Mouse (Mus musculus) midbrain, embryonic 16.5 days (tissue): ENCODE measurements around the gene Kcnq4. TPM values are rescaled to one million over a fixed set of nuclear protein-coding genes. Genes with fewer than 3 reads are reported as not detected.

ENCODE experiments used
- ATAC-seq: fragments of 200-750 bp; cut with Nextera tagmentation; 2 replicates; pipeline ENCODE4 v1.8.0; 2017; ENCODE audit warnings: moderate TSS enrichment
- H3K27ac ChIP-seq: fragments of 300-500 bp; sonication (generic); 2 replicates; pipeline ENCODE4 v1.5.1; 2014; ENCODE audit warnings: mild to moderate bottlenecking, low read length, mixed read lengths
- H3K27me3 ChIP-seq: fragments of 300-500 bp; sonication (generic); 2 replicates; pipeline ENCODE4 v1.6.1; 2014; ENCODE audit warnings: low read depth, low read length, mixed read lengths; ENCODE audit not compliant: control insufficient read depth, insufficient read depth
- H3K36me3 ChIP-seq: fragments of 300-500 bp; sonication (generic); 2 replicates; pipeline ENCODE4 v1.6.1; 2014; ENCODE audit warnings: mild to moderate bottlenecking, low read length, moderate library complexity, mixed read lengths; ENCODE audit not compliant: control insufficient read depth, insufficient read depth
- H3K4me1 ChIP-seq: fragments of 300-500 bp; sonication (generic); 2 replicates; pipeline ENCODE4 v1.6.1; 2014; ENCODE audit warnings: mild to moderate bottlenecking, low read length, mixed read lengths; ENCODE audit not compliant: control insufficient read depth, insufficient read depth
- H3K4me2 ChIP-seq: fragments of 300-500 bp; sonication (generic); 2 replicates; pipeline ENCODE4 v1.6.1; 2014; ENCODE audit warnings: mild to moderate bottlenecking, low read length, mixed read lengths
- H3K4me3 ChIP-seq: fragments of 300-500 bp; sonication (generic); 2 replicates; pipeline ENCODE4 v1.5.1; 2014; ENCODE audit warnings: low read depth, mild to moderate bottlenecking, low read length, moderate library complexity, mixed read lengths
- H3K9ac ChIP-seq: fragments of 300-500 bp; sonication (generic); 2 replicates; pipeline ENCODE4 v1.6.1; 2014; ENCODE audit warnings: low read depth, low read length, mixed read lengths
- H3K9me3 ChIP-seq: fragments of 300-500 bp; sonication (generic); replicated peaks from 2 replicates; pipeline ENCODE4 v1.6.1; 2014; ENCODE audit warnings: mild to moderate bottlenecking, low read length, mixed read lengths; ENCODE audit not compliant: control insufficient read depth, poor library complexity, severe bottlenecking
- WGBS: fragments of 180-500 bp; shearing (Covaris S2); extraction: QIAGEN DNeasy Blood & Tissue Kit; methylation state at CpG from one replicate; pipeline ENCODE4 v1.1.7; 2014; 5-methylcytosine and 5-hydroxymethylcytosine counted together
- polyA plus RNA-seq: library from polyadenylated mRNA; unstranded; fragments of >200 nt; fragmentation: Nextera tagmentation; extraction: Ambion mirVana; gene quantifications from 2 replicates; pipeline ENCODE4 v1.2.1, GENCODE M21; 2015

Gene Kcnq4
- polyA plus RNA-seq, 1 experiment from 2014 or later = 5.8 TPM

DNA sequence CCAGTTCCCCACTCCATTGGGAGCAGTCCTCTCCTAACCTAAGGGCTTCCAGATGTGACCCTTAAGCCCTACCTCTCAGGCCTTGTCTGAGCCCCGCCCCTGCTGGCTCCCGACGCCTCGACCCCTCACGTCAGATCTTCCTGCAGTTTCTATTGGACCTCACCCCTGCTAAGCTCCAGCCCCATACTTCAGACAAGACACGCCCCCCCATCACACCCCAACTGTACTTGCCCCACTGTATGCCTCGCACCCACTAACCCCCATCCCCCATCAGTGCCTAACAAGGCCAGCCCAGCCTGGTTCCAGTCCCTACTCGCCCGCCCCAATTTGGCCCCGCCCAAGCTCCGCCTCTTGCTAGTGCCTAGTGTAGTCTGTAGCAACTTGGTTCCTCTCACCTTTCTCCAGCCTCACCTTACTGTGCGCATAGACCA, 32.3 kb downstream of the Kcnq4 start:
- H3K4me1 ChIP-seq = 0 out of 2 replicates have a peak, but pooled peaks cover 3% of the 10 kb centered on the region
- no peak overlapping the region for H3K27ac ChIP-seq

DNA sequence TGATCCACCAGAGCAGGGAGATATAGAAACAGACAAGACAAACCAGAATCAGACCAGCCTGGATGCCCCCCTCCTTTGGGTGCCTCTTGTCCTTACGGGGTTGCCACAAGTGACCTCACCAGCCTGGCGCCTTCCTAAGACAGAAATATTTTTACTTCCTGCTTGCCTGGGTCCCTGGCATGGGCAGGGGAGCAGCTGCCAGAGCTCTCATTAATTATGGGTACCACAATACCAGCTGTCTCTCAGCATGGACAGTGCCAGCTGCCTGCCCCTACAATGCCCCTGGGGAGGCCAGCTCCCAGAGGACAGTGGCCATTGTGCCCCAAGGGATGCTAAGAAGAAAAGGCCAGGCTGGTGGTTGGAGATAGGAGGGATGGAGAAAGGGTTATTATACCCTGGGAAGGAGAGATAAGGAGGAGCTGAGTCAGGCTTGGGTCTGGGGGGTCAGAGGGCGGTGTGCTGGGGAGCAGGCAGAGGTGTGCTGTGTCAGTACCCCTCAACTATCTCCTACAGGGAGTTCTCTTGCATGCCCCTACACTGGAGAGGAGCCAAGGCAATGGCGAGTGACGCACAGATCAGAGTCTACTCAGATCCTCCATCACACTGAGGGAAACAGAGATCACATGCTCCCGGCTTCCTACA, 34.4 kb downstream of the Kcnq4 start:
- H3K4me3 ChIP-seq = no peak overlapping the region
- 74% methylated on average over 6 of the region's 6 CpGs for WGBS

More for the DNA sequence above, 32.3 kb downstream of the Kcnq4 start:
- Histone ChIP-seq H3K9me3 (no peaks in the 10 kb centered on the region), H3K27me3 (no peaks in the 10 kb centered on the region; the same call in 1 of the 2 replicates), H3K4me3 (peak overlapping the region; percentile 25), H3K4me2 (peak overlapping the region; percentile 53), H3K36me3 (no peaks in the 10 kb centered on the region), H3K9ac (peak overlapping the region; percentile 6; the same call in 1 of the 2 replicates)
- WGBS = 2% methylated on average over 12 of the region's 12 CpGs
- ATAC-seq = peak; percentile 80

DNA sequence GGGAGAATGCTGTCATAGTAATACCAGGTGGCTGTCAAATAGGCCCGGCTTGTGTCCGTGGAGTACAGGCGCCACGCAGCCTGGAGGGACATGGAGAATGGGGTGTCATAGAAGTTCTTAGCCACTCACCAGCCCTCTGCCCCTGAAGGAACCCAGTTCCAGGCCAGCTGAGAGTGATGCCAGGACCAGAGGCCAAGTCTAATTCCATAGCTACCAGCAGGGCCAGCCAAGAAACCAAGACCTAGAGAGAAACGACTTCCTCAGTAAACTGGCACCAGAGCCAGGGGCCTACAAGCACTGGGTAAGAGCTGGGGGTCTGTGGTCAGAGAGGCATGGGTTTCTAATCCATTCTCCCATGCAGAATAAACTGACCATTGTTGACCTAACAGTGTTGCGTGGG, 35.4 kb downstream of the Kcnq4 start:
- no peaks in the 10 kb centered on the region for H3K36me3 ChIP-seq
- 92% methylated on average over 6 of the region's 6 CpGs for WGBS

More for the DNA sequence above, 34.4 kb downstream of the Kcnq4 start:
- Histone ChIP-seq H3K4me2 (no peak overlapping the region), H3K9ac (no peak overlapping the region), H3K27ac (no peak overlapping the region), H3K36me3 (no peaks in the 10 kb centered on the region), H3K4me1 (0 out of 2 replicates have a peak, but pooled peaks cover 3% of the 10 kb centered on the region), H3K27me3 (no peaks in the 10 kb centered on the region; the same call in 1 of the 2 replicates), H3K9me3 (no peaks in the 10 kb centered on the region)
- no peak for ATAC-seq

DNA sequence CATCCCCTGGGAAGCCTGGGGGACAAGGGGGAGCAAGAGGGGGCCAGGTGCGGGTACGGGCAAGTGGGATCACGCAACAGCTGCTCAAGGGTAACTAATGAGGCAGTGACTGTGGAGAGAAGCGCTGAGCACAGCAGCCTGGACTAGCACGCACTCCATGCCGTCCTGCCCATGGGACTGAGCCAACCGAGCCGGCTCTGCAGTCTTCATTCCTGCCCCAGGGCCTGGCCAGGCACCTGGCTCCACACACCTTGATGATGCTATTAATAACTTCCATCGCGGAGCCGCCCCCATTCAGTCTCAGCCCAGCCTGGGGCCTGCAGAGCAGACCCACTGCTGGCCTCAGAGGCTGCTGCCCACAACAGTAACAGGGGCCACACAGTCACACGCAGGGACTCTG, 36.2 kb downstream of the Kcnq4 start:
- no peak overlapping the region for H3K27ac ChIP-seq
- no peak overlapping the region for H3K4me3 ChIP-seq
- 0 out of 2 replicates have a peak, but pooled peaks cover 3% of the 10 kb centered on the region for H3K4me1 ChIP-seq
- no peak overlapping the region for H3K4me2 ChIP-seq
- H3K9me3 ChIP-seq = no peaks in the 10 kb centered on the region
- no peak overlapping the region for H3K9ac ChIP-seq
- 74% methylated on average over 12 of the region's 12 CpGs for WGBS
- no peaks in the 10 kb centered on the region for H3K36me3 ChIP-seq
- ATAC-seq = no peak
- no peaks in the 10 kb centered on the region for H3K27me3 ChIP-seq

More for the DNA sequence above, 35.4 kb downstream of the Kcnq4 start:
- Histone ChIP-seq H3K9ac (no peak overlapping the region), H3K27ac (no peak overlapping the region), H3K9me3 (no peaks in the 10 kb centered on the region), H3K4me1 (0 out of 2 replicates have a peak, but pooled peaks cover 3% of the 10 kb centered on the region), H3K27me3 (no peaks in the 10 kb centered on the region), H3K4me3 (no peak overlapping the region), H3K4me2 (no peak overlapping the region)
- no peak for ATAC-seq

DNA sequence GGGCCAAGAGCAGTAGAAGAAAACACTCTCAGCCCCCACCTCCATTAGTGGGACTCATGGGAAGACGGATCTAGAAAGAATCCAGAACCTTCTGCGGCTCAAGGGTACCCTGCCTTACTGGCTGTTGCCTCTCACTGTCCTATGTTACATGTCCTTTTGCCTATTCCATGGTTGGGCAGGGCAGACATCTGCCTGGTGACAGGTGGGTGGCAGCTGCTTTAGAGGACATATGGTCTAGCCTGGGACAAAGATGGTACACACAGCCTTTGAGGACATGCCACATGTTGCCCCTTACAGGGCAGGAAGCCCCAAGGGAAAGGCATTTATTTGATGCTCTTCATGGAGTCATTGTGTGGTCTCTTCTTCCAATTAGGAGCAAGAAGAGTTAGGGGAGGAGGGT, 45.9 kb downstream of the Kcnq4 start:
- Histone ChIP-seq H3K4me2 (no peak overlapping the region), H3K4me1 (no peaks in the 10 kb centered on the region), H3K36me3 (no peaks in the 10 kb centered on the region), H3K27ac (no peak overlapping the region), H3K4me3 (no peak overlapping the region), H3K9me3 (no peaks in the 10 kb centered on the region), H3K27me3 (peaks cover 20% of the 10 kb centered on the region), H3K9ac (no peak overlapping the region)
- 83% methylated on average over 2 of the region's 2 CpGs for WGBS
- no peak for ATAC-seq

DNA sequence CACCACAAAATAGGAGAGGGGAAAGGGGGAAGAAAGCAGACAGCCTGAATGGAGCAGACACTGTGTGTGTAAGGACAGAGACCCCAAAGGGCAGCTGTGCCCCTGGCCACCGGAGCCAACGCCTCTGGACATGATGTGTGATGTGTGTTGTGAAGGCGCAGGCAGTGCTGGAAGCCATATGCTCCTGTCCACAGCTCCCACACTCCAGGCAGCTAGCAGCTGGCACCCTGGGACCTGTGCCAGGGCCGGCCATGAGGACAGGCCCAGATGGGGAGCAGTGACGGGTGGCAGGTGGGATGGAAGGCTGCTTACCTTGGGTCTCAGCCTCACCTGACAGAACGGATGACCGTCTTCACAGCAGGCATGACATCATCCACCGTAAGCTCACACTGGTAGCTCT, 46.4 kb downstream of the Kcnq4 start:
- ATAC-seq = no peak
- no peaks in the 10 kb centered on the region for H3K36me3 ChIP-seq
- peaks cover 23% of the 10 kb centered on the region for H3K27me3 ChIP-seq
- no peak overlapping the region for H3K27ac ChIP-seq
- no peak overlapping the region for H3K9ac ChIP-seq
- no peaks in the 10 kb centered on the region for H3K9me3 ChIP-seq
- H3K4me2 ChIP-seq = no peak overlapping the region
- 88% methylated on average over 8 of the region's 8 CpGs for WGBS
- no peaks in the 10 kb centered on the region for H3K4me1 ChIP-seq
- H3K4me3 ChIP-seq = no peak overlapping the region

DNA sequence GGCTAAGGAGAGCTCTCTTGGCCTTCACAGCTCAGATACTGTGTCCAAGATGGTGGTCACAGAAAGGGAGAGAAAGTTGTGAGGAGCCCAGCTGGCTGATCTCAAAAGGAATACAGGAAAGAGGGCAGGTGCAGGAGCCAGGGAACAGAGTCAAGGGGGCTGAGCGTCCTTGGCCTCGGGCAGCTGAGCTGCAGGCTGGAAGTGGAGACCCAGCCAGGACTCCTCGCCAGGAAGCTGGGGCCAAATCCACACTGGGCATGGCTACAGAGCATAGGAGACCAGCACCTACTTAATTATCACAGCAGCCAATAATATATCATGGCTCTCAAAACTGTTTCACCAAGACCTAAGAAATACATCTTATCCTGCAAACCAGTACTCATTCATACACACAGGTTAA, 47.2 kb downstream of the Kcnq4 start:
- Histone ChIP-seq H3K9ac (no peak overlapping the region), H3K27ac (no peak overlapping the region), H3K36me3 (no peaks in the 10 kb centered on the region), H3K27me3 (peaks cover 23% of the 10 kb centered on the region), H3K4me2 (no peak overlapping the region), H3K9me3 (no peaks in the 10 kb centered on the region), H3K4me1 (no peaks in the 10 kb centered on the region), H3K4me3 (no peak overlapping the region)
- ATAC-seq = no peak
- 89% methylated on average over 3 of the region's 3 CpGs for WGBS

DNA sequence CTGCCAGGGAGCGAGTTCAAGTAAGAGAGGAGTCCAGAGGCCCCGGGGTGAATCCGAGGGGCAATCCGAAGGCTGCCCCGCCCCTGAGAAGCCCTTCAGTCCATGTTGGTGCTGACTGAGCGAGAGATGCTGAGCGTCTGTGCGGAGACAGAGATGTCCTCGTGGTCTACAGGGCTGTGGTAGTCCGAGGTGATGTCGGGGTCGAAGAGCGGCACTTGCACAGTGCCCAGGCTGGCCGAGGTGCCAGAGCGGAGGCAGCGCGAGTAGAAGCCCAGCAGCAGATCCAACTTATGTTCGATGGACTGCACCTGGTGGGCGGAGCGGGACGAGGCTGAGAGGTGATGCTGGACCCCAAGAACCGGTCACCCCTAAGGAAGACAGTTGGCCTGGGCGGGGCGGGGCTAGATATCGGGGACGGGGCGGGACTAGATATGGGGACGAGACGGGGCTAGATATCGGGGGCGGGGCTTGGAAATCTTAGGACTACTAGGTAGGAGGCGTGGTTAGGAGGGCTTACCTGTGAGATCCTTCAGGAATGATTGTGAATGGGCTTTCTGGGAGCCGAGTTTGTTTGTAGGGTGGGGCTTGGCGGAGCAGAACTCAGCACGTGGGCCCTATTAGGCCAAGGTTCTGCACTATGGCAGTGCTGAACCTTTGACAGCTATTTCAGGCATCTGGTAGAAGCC, 50.5 kb downstream of the Kcnq4 start:
- Histone ChIP-seq H3K4me2 (peak overlapping the region; percentile 11; the same call in 1 of the 2 replicates), H3K27me3 (peaks cover 23% of the 10 kb centered on the region), H3K9ac (no peak overlapping the region), H3K4me3 (no peak overlapping the region), H3K27ac (no peak overlapping the region), H3K36me3 (no peaks in the 10 kb centered on the region), H3K4me1 (no peaks in the 10 kb centered on the region), H3K9me3 (no peaks in the 10 kb centered on the region)
- WGBS = 18% methylated on average over 35 of the region's 35 CpGs
- peak; percentile 61 for ATAC-seq

DNA sequence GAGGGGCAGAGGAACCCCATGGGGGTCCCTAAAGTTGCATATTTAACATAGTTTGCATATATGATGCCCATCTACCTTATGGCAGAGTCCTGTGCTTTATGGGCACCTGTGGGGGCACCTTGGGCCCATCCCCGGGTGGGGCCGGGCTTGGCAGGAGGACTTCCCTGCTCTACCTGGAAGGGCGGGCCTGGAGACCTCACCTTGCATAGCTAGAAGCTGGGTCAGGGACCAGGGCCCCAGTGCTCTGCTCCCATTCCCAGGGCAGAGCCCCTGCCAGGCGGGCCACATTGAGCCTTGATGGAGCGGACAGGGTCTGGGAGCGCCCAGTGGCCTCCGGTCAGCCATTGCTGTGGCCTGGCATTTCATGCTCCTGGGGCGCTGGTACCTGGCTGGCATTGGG, 51.1 kb downstream of the Kcnq4 start:
- peaks cover 23% of the 10 kb centered on the region for H3K27me3 ChIP-seq
- H3K27ac ChIP-seq = no peak overlapping the region
- no peak overlapping the region for H3K9ac ChIP-seq
- ATAC-seq = peak; percentile 30
- no peaks in the 10 kb centered on the region for H3K36me3 ChIP-seq
- no peak overlapping the region for H3K4me2 ChIP-seq
- H3K9me3 ChIP-seq = no peaks in the 10 kb centered on the region
- no peak overlapping the region for H3K4me3 ChIP-seq
- no peaks in the 10 kb centered on the region for H3K4me1 ChIP-seq
- WGBS = 86% methylated on average over 8 of the region's 8 CpGs
